Mouse (Mus musculus) small intestine, adult 2 months (tissue): ENCODE data around the gene Galk2.

Source experiments
- CTCF ChIP-seq: fragments of 200-500 bp; IDR thresholded peaks from 2 replicates; pipeline ENCODE4 v1.5.1; 2012; ENCODE audit warnings: low read depth, mild to moderate bottlenecking, control low read depth, inconsistent platforms, low read length, moderate library complexity, mixed read lengths; ENCODE audit not compliant: insufficient replicate concordance, insufficient read length; ENCODE audit errors: extremely low read depth
- POLR2A ChIP-seq: fragments of 200-500 bp; IDR thresholded peaks from 2 replicates; pipeline ENCODE4 v1.6.1; 2012; ENCODE audit warnings: low read depth, mild to moderate bottlenecking, control low read depth, inconsistent platforms, low read length, moderate library complexity

- TF ChIP-seq CTCF (no peak), POLR2A (no peak)
Observed at GRCm38 (mm10) chr2:126006742-126007141, 147.8 kb downstream of the Galk2 start.
